Mouse (Mus musculus): Measurements from ENCODE around the gene Taar3. TPM values are rescaled to one million over a fixed set of nuclear protein-coding genes. Genes with fewer than 3 reads are reported as not detected.

Taar3 gene
- not detected for total RNA-seq (2021)
- long read RNA-seq, experiment 1: 0 reads
- long read RNA-seq, experiment 2: 0 reads

DNA sequence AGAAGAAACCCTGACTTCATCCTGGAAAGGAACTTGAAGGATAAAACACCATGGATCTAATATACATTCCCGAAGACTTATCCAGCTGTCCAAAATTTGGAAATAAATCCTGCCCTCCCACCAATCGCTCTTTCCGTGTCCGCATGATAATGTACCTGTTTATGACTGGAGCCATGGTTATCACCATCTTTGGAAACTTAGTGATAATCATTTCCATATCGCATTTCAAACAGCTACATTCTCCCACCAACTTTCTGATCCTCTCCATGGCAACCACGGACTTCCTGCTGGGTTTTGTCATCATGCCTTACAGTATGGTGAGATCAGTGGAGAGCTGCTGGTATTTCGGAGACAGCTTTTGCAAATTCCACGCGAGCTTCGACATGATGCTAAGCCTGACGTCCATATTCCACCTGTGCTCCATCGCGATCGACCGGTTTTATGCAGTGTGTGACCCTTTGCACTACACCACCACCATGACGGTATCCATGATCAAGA is at the start of gene Taar3:
TSS of gene Taar3 (plus strand) at position 51 of the 498 bp plus-strand sequence.
- no peak for DNase-seq
- intact Hi-C loops (cut with DNase I; ENCODE audit: low total_unique reads): no loop called here

DNA sequence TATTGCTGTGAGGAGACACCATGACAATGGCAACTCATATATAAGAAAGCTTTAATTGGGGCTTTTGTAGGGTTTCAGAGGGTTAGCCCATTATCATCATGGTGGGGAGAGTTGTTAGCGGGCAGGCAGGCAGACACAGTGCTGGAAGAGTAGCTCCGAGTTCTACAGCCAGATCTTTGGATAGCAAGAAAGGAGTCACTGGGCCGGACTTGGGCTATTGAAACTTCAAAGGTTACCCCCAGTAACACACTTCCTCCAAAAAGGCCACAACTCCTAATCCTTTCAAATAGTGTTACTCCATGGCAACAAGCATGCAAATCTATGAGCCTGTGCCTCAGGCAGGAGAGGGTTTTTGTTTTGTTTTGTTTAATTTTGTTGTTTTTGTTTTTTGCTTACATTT is 48.2 kb upstream of the Taar3 start:
- DNase-seq: no peak
- intact Hi-C loops (cut with DNase I; ENCODE audit: low total_unique reads): no loop called here

DNA sequence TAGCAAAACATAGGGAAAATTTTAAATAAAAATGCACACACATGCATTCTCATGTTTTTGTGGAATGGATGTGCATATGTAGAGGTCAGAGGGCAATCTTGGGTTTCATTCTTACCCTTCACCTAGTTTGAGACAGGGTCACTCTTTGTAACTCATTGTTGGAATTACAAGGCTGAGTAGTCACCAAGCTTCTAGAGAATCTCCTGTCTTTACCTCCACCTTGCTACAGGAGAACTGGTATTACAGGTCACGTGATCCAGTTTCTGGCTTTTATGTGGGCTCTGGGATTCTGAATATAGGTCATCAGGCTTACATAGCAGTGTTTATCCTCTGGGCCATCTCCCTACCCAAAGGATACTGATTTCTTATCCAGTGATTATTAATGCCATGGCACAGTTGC is 43.7 kb upstream of the Taar3 start:
- intact Hi-C loops (cut with DNase I; ENCODE audit: low total_unique reads): no loop called here
- no peak for DNase-seq

DNA sequence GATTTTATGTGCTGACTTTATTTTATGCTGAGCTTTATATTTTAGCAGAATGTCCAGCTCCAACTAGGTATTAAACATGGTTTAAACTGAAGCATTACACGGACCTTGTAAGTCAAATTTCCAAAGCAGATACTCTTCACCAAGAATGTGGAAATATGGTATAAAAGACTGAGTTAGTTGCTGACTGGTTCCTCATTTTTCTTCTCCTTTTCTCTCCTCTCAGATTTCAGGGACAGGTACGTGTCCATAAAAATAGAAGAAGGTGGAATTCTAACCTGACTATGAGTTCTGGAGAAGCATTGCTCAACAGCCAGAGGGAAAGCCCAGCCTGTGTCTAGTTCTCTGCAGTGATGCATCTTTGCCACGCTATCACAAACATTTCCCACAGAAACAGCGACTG is 29.3 kb upstream of the Taar3 start, which contains the start of gene Taar1:
TSS of gene Taar1 (plus strand) at position 301 of the 400 bp plus-strand sequence.
- intact Hi-C loops (cut with DNase I; ENCODE audit: low total_unique reads): no loop called here
- no peak for DNase-seq

DNA sequence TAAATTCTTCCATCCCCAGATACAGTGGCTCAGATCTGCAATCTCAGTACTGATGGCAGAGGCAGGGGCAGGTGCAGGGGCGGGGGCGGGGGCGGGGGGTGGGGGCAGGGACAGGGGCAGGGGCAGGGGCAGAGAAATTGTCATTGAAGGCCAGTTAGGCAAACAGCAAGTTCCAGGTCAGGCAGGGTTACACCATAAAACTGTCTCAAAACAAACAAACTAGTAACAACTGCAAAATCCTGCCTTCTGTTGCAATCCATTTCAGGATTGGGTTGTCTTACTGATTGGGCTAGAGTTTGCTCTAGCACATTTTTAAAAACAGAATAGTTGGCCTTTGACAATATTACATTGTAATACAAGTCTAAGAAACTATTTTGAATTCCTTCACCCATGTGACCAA is 26.9 kb upstream of the Taar3 start:
- intact Hi-C loops (cut with DNase I; ENCODE audit: low total_unique reads): no loop called here

DNA sequence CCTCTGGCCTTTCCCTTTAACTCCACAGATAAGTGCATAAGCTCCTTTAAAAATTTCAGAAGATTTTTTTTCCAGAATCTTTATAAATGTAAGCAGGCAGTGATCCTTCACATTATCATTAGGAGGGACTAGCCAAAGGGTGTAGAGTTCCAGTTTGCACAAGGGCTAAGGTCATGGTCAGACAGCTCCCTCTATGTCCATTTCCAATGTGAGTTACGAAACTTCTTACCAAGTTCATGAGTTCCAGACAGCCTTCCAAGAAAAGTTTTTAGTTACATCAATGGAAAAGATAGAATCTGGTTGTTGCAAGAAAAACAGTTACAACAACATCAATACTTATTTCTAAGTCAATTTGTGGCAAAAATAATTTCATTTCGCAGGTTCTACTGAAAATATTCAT is 25.4 kb upstream of the Taar3 start:
- intact Hi-C loops (cut with DNase I; ENCODE audit: low total_unique reads): no loop called here
- DNase-seq: no peak

More for the DNA sequence above, 26.9 kb upstream of the Taar3 start:
- no peak for DNase-seq

DNA sequence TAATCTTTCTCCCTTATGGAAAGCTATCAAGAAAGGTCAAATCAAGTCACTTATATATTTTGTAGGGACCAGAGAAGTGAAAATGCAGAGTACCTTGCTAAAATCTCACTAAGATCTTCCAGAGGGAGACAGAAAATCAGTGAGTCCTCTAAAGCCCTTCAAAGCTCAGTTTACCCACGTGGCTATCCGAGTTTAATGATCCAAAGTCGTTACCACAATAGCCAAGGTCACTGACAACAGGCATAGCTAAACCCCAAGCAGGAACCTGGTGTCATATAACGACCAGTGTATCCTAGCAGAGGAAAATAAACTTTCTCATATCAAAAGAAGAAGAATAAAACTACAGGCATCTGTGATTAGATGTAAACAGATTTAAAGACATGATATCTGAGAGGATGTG is 11.7 kb upstream of the Taar3 start:
- no peak for DNase-seq
- intact Hi-C loops (cut with DNase I; ENCODE audit: low total_unique reads): no loop called here

DNA sequence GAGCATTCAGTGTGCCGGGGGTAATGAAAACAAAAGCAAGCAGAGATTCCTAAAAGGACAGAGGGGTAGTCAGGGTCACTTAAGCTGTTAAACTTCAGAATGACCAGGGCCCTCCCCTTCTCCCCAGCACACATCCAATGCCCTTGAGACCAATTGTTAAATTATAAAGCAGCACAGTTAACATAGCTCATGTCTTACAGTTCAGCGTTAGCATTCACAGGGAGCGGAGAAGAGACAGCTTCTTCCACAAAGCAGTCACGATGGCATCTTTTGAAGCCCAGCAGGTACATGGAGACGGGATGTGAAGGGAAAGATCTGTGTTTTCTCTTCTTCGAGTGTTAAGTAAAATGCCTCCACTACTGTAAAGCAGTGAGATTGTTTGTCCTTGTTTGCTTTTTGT is 11.0 kb upstream of the Taar3 start, which contains the start of gene Taar2:
TSS of gene Taar2 (plus strand) at position 261 of the 400 bp plus-strand sequence.
- no peak for DNase-seq
- intact Hi-C loops (cut with DNase I; ENCODE audit: low total_unique reads): no loop called here

DNA sequence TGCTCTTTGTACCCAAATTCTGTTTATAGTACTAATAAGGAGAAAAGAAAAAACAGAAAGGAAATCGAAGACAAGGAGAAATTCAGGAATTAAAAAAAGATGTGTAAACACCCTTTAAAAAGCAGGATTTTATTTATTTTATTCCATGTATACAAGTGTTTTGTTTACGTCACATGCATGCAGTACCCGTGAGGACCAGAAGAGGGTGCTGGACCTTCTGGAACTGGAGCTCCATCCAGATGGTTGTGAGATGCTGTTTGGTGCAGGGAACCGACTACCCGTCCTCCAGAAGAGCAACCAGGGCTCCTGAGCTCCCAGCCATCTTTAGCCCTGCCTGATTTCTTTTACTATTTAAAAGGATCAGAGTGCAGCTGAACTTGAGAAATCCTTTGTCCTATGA is 6.9 kb upstream of the Taar3 start:
- intact Hi-C loops (cut with DNase I; ENCODE audit: low total_unique reads): no loop called here
- no peak for DNase-seq

DNA sequence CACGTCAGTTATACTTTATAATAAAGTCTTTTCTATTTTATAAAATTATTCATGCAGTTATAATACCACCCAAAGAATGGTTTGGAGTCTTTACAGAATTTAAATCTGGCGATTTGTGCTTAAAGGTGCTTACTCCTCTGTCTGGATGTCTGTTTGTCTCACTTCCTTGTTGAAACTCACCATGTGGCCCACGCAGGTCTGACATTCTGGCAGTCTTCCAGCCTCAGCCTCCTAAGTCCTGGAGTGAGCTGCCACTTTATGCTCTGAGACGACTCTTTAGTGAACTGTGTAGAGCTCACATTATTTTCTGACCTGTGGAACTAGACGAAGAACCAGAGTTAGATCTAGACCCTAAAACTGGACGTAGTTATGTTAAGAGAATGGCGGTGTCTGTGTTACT is 1.3 kb upstream of the Taar3 start:
- intact Hi-C loops (cut with DNase I; ENCODE audit: low total_unique reads): no loop called here
- DNase-seq: no peak

DNA sequence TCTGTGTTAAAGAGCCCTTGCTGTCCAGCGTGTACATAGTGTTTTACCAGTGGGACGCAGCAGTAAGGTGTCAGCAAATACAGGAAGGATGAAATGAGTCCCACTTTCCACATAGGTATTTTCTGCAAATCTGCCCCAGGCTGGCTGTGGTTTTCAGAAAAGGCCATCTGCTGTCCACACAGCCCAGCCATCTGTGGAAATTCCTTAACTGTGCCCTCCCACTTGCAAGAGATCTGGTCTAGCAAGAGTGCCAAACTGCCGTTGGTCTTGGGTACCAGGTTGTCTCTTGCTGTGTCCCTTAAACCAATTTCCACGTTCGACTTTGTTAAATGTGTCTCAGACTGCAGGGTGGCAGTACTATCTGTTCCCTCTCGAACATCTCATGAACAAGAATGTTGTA is 2.4 kb downstream of the Taar3 start:
- intact Hi-C loops (cut with DNase I; ENCODE audit: low total_unique reads): no loop called here

DNA sequence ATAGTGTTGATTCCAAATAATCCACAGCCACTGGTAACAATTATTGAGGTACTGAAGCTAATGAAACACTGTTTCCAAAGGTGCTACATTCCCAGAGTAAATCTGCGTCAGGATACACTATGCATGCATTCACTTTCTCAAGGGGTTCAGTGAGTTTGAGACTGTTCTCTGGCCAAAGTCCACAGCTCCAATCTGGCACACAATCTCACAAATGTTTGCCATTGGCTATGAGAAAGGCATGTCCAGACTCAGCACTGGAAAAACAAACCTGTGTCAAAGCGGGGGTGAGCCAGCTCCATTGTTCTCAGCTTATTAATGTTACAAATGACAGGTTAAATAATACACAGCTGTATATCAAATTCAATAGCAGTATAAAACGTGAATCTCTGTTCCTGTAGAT is 9.7 kb downstream of the Taar3 start:
- intact Hi-C loops (cut with DNase I; ENCODE audit: low total_unique reads): no loop called here
- DNase-seq: no peak

More for the DNA sequence above, 2.4 kb downstream of the Taar3 start:
- DNase-seq: no peak

DNA sequence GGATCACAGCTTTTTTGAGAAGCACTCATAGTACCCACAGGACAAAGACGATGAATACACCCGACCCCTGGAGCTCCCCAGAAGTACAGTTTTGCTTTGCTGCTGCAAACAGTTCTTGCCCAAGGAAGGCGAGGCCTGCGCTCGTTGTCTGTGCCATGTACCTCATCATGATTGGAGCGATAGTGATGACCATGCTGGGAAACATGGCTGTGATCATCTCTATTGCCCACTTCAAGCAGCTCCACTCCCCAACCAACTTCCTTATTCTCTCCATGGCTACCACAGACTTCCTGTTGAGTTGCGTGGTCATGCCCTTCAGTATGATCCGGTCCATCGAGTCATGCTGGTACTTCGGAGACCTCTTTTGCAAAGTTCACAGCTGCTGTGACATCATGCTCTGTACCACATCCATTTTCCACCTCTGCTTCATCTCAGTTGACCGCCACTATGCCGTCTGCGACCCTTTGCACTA is 11.1 kb downstream of the Taar3 start, which contains the start of gene Taar4:
TSS of gene Taar4 (plus strand) at position 51 of the 472 bp plus-strand sequence.
- DNase-seq: no peak
- intact Hi-C loops (cut with DNase I; ENCODE audit: low total_unique reads): no loop called here

DNA sequence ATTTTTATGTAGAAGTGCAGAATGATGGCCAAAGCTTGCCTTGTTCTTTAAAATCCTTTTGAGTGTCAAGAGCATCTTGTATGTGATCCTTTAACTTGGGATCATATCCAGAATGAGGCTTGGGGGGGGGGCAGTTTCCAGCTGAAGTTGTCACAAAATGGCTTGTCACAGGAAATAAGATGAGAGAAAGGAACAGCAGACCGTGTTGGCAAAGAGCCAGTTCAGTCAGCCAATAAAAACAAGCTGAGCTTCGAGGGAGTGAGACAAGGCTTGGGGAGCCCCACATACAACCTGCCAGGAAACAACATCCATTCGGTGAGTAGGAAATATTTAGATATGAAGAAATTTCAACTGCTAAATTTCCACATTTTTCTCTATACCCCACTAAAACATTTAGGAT is 14.1 kb downstream of the Taar3 start:
- DNase-seq: no peak
- intact Hi-C loops (cut with DNase I; ENCODE audit: low total_unique reads): no loop called here

DNA sequence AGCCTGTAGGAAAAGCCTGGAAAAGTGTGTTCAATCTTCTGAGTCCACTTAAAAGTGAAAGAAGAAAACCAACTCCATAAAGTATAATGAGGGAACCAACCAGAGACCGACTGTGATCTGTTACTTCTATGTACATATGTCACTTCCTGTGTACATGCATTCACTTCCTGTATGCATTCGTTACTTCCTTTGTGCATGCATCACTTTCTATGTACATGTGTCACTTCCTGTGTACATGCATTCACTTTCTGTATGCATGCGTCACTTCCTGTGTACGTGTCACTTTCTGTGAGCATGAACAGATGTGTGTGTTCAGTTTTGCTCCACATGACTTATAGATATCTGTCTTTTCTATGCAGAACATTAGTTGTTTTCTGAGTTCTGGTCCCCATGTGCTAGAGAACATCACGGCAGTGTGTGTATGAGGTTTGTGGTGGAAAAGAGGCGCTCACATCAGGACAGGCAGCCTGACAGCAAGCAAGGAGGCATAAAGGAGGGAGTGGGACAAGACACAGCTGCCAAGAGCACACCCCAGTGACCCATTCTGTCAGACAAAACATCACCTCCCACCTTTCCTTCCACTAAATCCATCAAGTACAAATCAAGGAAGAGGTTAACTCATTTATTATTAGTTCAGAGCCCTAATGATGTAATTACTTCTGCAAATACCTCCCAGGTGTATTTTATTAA is 15.7 kb downstream of the Taar3 start:
- DNase-seq: no peak
- intact Hi-C loops (cut with DNase I; ENCODE audit: low total_unique reads): no loop called here

DNA sequence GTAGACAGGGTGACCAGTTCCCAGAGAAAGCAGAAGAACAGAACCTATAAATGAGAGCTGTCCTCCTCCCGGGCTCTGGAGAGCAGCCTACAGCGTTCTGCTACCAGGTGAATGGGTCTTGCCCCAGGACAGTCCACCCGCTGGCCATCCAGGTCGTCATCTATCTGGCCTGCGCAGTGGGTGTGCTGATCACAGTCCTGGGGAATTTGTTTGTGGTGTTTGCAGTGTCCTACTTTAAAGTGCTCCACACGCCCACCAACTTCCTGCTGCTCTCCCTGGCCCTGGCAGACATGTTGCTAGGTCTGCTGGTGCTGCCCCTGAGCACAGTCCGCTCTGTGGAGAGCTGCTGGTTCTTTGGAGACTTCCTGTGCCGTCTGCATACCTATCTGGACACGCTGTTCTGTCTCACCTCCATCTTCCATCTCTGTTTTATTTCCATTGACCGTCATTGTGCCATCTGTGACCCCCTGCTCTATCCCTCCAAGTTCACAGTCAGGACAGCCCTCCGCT is 21.4 kb downstream of the Taar3 start, which contains the start of gene Taar5:
TSS of gene Taar5 (plus strand) at position 51 of the 510 bp plus-strand sequence.
- intact Hi-C loops (cut with DNase I; ENCODE audit: low total_unique reads): loop anchor here (10.0 kb wide), 1 partner anchor 114 kb away; no protein-coding TSS in a partner anchor
- no peak for DNase-seq

DNA sequence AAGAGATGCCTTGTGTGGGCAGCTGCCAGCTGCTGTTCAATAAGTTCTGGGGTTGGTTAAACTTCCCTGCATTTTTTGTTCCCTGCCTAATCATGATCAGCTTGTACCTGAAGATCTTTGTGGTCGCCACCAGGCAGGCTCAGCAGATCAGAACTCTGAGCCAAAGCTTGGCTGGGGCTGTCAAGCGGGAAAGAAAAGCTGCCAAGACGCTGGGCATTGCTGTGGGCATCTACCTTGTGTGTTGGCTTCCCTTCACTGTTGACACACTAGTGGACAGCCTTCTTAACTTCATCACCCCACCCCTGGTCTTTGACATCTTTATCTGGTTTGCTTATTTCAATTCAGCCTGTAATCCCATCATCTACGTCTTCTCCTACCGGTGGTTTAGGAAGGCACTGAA is 21.9 kb downstream of the Taar3 start:
- intact Hi-C loops (cut with DNase I; ENCODE audit: low total_unique reads): loop anchor here (10.0 kb wide), 1 partner anchor 114 kb away; no protein-coding TSS in a partner anchor
- no peak for DNase-seq

DNA sequence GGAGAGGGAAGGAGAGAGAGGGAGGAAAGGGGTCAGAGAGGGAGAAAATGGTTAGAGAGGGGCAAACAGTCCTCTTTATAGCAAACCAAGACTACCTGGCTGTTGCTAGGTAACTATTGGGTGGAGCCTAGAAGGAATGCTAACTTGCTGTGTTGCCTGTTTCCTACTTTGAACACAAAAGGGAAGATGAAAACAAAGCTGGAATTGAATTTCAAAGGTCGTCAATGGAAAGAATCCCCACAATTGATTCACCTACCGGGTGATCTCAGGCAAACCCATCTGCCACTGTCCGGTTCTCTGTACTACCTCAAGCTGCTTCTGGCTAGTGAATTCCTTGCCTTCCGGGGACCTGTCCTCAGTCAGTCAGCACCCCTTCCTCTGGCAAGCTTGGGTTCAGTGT is 28.6 kb downstream of the Taar3 start:
- intact Hi-C loops (cut with DNase I; ENCODE audit: low total_unique reads): loop anchor here (10.0 kb wide), 1 partner anchor 107 kb away; no protein-coding TSS in a partner anchor
- DNase-seq: no peak

DNA sequence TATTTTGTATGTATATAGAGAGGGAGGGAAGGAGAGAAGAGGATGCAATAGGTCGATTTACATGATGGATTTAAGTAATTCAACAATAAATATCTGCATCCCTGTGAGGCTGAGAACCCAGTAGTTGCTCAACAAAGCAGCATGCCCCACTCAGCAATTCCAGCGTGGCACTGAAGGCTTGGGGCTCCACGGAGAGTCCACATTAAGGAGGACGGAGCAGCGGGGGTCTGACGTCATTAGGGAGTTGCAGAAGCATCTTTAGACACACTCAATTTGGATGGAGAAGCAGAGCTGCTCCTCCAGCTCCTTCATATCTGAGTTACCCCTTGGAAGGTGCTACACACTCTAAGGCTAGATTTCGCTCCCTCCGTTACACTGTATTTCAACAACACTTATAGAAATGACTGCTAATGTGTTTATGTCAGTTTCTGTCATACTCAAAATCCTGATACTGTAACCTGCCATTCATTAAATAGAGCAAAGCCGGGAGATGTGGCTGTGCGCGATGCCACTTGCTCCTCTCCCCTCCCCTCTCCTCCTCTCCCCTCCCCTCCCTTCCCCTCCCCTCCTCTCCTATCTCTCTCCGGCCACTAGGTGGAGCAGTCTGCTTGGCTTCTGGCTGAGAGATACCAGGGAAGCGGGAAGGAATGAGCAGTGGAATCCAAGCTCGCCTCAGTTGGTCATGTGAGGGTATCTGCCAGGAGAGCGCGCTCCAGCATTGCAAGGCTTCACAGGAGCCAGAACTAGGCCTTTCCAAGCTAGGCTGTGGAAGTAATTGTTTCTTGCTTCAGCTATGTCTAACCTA is 29.7 kb downstream of the Taar3 start:
- intact Hi-C loops (cut with DNase I; ENCODE audit: low total_unique reads): loop anchor here (10.0 kb wide), 1 partner anchor 106 kb away; no protein-coding TSS in a partner anchor
- peak; percentile 59 for DNase-seq

DNA sequence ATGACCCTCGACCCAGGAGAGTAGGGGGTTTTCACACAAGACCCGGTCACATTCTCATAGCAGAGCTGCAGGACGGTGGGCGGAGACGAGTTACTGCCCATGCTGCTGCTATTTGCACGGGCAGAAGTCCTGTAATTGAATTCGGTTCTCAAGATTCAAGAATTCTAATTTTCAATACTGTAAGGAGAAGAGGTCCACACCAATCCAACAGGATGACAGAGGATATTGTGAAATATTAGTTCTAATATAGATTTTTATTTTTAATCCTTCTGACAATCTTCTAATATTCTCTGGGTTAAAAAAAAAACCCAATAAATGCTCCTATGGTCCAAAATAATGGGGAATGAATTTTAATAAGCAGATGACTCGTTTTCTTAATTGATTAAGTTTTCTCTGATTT is 36.2 kb downstream of the Taar3 start, which contains the start of gene Taar6:
TSS of gene Taar6 (minus strand) at position 101 of the 400 bp plus-strand sequence.
- intact Hi-C loops (cut with DNase I; ENCODE audit: low total_unique reads): no loop called here
- no peak for DNase-seq

Measured in gastrocnemius, postnatal 14 days (tissue).